Mouse (Mus musculus) heart, postnatal 0 days (tissue): ENCODE measurements around the gene Gm20219.

Experiments
- CTCF ChIP-seq: IDR thresholded peaks from 2 replicates; pipeline ENCODE4 v1.5.1; 2016; ENCODE audit warnings: antibody characterized with exemption, control low read depth, low read depth
- EP300 ChIP-seq: IDR thresholded peaks from 2 replicates; pipeline ENCODE4 v1.6.1; 2016; ENCODE audit warnings: antibody characterized with exemption, low read depth

GRCm38 (mm10) chr17:56547846-56548604, 6.2 kb downstream of the Gm20219 start:
- TF ChIP-seq CTCF (0 out of 2 replicates have a peak, but pooled peaks have one; percentile 22), EP300 (no peak)
